Mouse (Mus musculus): ENCODE data around the gene Ddb2.

- TF ChIP-seq POLR2A (IDR thresholded peaks at IDR 0.05; ENCODE audit: low read depth, low read length): no peak
- TF ChIP-seq CTCF (IDR thresholded peaks at IDR 0.05; ENCODE audit: extremely low read depth, insufficient read length, insufficient replicate concordance, low read depth, low read length): no peak
Observed at GRCm38 (mm10) chr2:91183148-91183513, 53.7 kb downstream of the Ddb2 start.

Data from small intestine, adult 2 months (tissue).